Comparison of ENCODE assay signal across 14 mouse cellular contexts in genomic region chr10:9227361-9227760, GRCm38 (mm10).
"Had no signal": no experiment of that assay in that cellular context is flagged by ENCODE, and none has a peak within 500 bp of the region (broad histone marks: within the 10 kb centered on the region; RNA-seq: fewer than 3 reads in every experiment).

No protein-coding gene starts in this region.

- H3K9me3 ChIP-seq: kidney, embryonic 15.5 days; limb, embryonic 13.5 days; midbrain, embryonic 10.5 days; midbrain, embryonic 15.5 days; neural tube, embryonic 13.5 days had no signal

- H3K4me3 ChIP-seq: kidney, embryonic 15.5 days; limb, embryonic 13.5 days; midbrain, embryonic 10.5 days; midbrain, embryonic 15.5 days; neural tube, embryonic 13.5 days had no signal

- H3K4me2 ChIP-seq: kidney, embryonic 15.5 days; limb, embryonic 13.5 days; midbrain, embryonic 15.5 days; neural tube, embryonic 13.5 days had no signal

- H3K4me1 ChIP-seq: kidney, embryonic 15.5 days; limb, embryonic 13.5 days; neural tube, embryonic 13.5 days had no signal

- H3K36me3 ChIP-seq: kidney, embryonic 15.5 days; limb, embryonic 13.5 days; midbrain, embryonic 10.5 days; midbrain, embryonic 15.5 days; neural tube, embryonic 13.5 days had no signal

- H3K9ac ChIP-seq: kidney, embryonic 15.5 days; limb, embryonic 13.5 days; liver, embryonic 14.5 days; midbrain, embryonic 15.5 days; neural tube, embryonic 13.5 days had no signal

- DNase-seq: kidney, postnatal 14 days; left cerebral cortex, postnatal 4 days; lung, adult 18-20 months; lung, postnatal 4 days; retina, postnatal 1 day; right cerebral cortex, postnatal 14 days; thymus, postnatal 4 days had no signal

- H3K27me3 ChIP-seq: kidney, embryonic 15.5 days; limb, embryonic 13.5 days; midbrain, embryonic 15.5 days; neural tube, embryonic 13.5 days had no signal

- H3K27ac ChIP-seq: kidney, embryonic 15.5 days; limb, embryonic 13.5 days; liver, embryonic 14.5 days; midbrain, embryonic 10.5 days; midbrain, embryonic 15.5 days; neural tube, embryonic 13.5 days had no signal

- ATAC-seq: lung, postnatal 0 days had no signal
